Mouse (Mus musculus): ENCODE measurements around the gene Klhl40. TPM values are rescaled to one million over a fixed set of nuclear protein-coding genes. Genes with fewer than 3 reads are reported as not detected.

Gene Klhl40
- polyA plus RNA-seq, 1 experiment: not detected

- H3K27ac ChIP-seq (ENCODE audit: insufficient read depth, low read length): no peak overlapping the region
- H3K36me3 ChIP-seq (ENCODE audit: control insufficient read depth, insufficient read depth, low read length, poor library complexity, severe bottlenecking): no peaks in the 10 kb centered on the region
- H3K4me1 ChIP-seq (ENCODE audit: control insufficient read depth, insufficient read depth, low read length): no peaks in the 10 kb centered on the region
- no peak for TF ChIP-seq POLR2A (IDR thresholded peaks at IDR 0.05; ENCODE audit: insufficient read depth, low read length)
- no peak for TF ChIP-seq EP300 (IDR thresholded peaks at IDR 0.05; ENCODE audit: insufficient read depth, low read depth, low read length)
- no peak for TF ChIP-seq CTCF (IDR thresholded peaks at IDR 0.05; ENCODE audit: low read depth, low read length)
- H3K27me3 ChIP-seq (ENCODE audit: control insufficient read depth, insufficient read depth, low read length, poor library complexity, severe bottlenecking): no peaks in the 10 kb centered on the region
- no peak overlapping the region for H3K9ac ChIP-seq (ENCODE audit: low read depth, poor library complexity, severe bottlenecking)
- no peaks in the 10 kb centered on the region for H3K9me3 ChIP-seq (replicated peaks; ENCODE audit: control insufficient read depth, insufficient read depth, low read length, poor library complexity, severe bottlenecking)
- no peak overlapping the region for H3K4me3 ChIP-seq (ENCODE audit: low read depth, low read length)
Observed at GRCm38 (mm10) chr9:121786359-121786758, 9.0 kb downstream of the Klhl40 start.

- TF ChIP-seq POLR2A (IDR thresholded peaks at IDR 0.05; ENCODE audit: insufficient read depth, low read length) (no peak), CTCF (IDR thresholded peaks at IDR 0.05; ENCODE audit: low read depth, low read length) (no peak), EP300 (IDR thresholded peaks at IDR 0.05; ENCODE audit: insufficient read depth, low read depth, low read length) (no peak)
- Histone ChIP-seq H3K27ac (ENCODE audit: insufficient read depth, low read length) (no peak overlapping the region), H3K4me3 (ENCODE audit: low read depth, low read length) (no peak overlapping the region), H3K4me1 (ENCODE audit: control insufficient read depth, insufficient read depth, low read length) (no peaks in the 10 kb centered on the region), H3K36me3 (ENCODE audit: control insufficient read depth, insufficient read depth, low read length, poor library complexity, severe bottlenecking) (no peaks in the 10 kb centered on the region), H3K9ac (ENCODE audit: low read depth, poor library complexity, severe bottlenecking) (no peak overlapping the region), H3K27me3 (ENCODE audit: control insufficient read depth, insufficient read depth, low read length, poor library complexity, severe bottlenecking) (no peaks in the 10 kb centered on the region), H3K9me3 (replicated peaks; ENCODE audit: control insufficient read depth, insufficient read depth, low read length, poor library complexity, severe bottlenecking) (no peaks in the 10 kb centered on the region)
Observed at GRCm38 (mm10) chr9:121791206-121791605, 13.8 kb downstream of the Klhl40 start.

- H3K9ac ChIP-seq (ENCODE audit: low read depth, poor library complexity, severe bottlenecking): no peak within 1 kb of the TSS
- no peaks in the 10 kb centered on the region for H3K4me1 ChIP-seq (ENCODE audit: control insufficient read depth, insufficient read depth, low read length)
- H3K9me3 ChIP-seq (replicated peaks; ENCODE audit: control insufficient read depth, insufficient read depth, low read length, poor library complexity, severe bottlenecking): no peaks in the 10 kb centered on the region
- H3K4me3 ChIP-seq (ENCODE audit: low read depth, low read length): no peak within 1 kb of the TSS
- H3K27ac ChIP-seq (ENCODE audit: insufficient read depth, low read length): no peak within 1 kb of the TSS
- H3K27me3 ChIP-seq (ENCODE audit: control insufficient read depth, insufficient read depth, low read length, poor library complexity, severe bottlenecking): no peaks in the 10 kb centered on the region
- no peaks in the 10 kb centered on the region for H3K36me3 ChIP-seq (ENCODE audit: control insufficient read depth, insufficient read depth, low read length, poor library complexity, severe bottlenecking)
- TF ChIP-seq EP300 (IDR thresholded peaks at IDR 0.05; ENCODE audit: insufficient read depth, low read depth, low read length) (no peak), POLR2A (IDR thresholded peaks at IDR 0.05; ENCODE audit: insufficient read depth, low read length) (no peak), CTCF (IDR thresholded peaks at IDR 0.05; ENCODE audit: low read depth, low read length) (no peak)
Observed at GRCm38 (mm10) chr9:121791757-121792521, 14.5 kb downstream of the Klhl40 start, which contains the start of gene Hhatl. TSS of gene Hhatl (minus strand) at chr9:121792507.

GRCm38 (mm10) chr9:121794972-121795539 is 17.6 kb downstream of the Klhl40 start:
- Histone ChIP-seq H3K27me3 (ENCODE audit: control insufficient read depth, insufficient read depth, low read length, poor library complexity, severe bottlenecking) (no peaks in the 10 kb centered on the region), H3K4me1 (ENCODE audit: control insufficient read depth, insufficient read depth, low read length) (no peaks in the 10 kb centered on the region), H3K27ac (ENCODE audit: insufficient read depth, low read length) (no peak overlapping the region), H3K9me3 (replicated peaks; ENCODE audit: control insufficient read depth, insufficient read depth, low read length, poor library complexity, severe bottlenecking) (no peaks in the 10 kb centered on the region), H3K4me3 (ENCODE audit: low read depth, low read length) (no peak overlapping the region), H3K36me3 (ENCODE audit: control insufficient read depth, insufficient read depth, low read length, poor library complexity, severe bottlenecking) (no peaks in the 10 kb centered on the region), H3K9ac (ENCODE audit: low read depth, poor library complexity, severe bottlenecking) (no peak overlapping the region)
- no peak for TF ChIP-seq EP300 (IDR thresholded peaks at IDR 0.05; ENCODE audit: insufficient read depth, low read depth, low read length)
- TF ChIP-seq POLR2A (IDR thresholded peaks at IDR 0.05; ENCODE audit: insufficient read depth, low read length): no peak
- TF ChIP-seq CTCF (IDR thresholded peaks at IDR 0.05; ENCODE audit: low read depth, low read length): no peak

- Histone ChIP-seq H3K36me3 (ENCODE audit: control insufficient read depth, insufficient read depth, low read length, poor library complexity, severe bottlenecking) (no peaks in the 10 kb centered on the region), H3K9ac (ENCODE audit: low read depth, poor library complexity, severe bottlenecking) (no peak overlapping the region), H3K4me1 (ENCODE audit: control insufficient read depth, insufficient read depth, low read length) (no peaks in the 10 kb centered on the region), H3K27me3 (ENCODE audit: control insufficient read depth, insufficient read depth, low read length, poor library complexity, severe bottlenecking) (no peaks in the 10 kb centered on the region), H3K9me3 (replicated peaks; ENCODE audit: control insufficient read depth, insufficient read depth, low read length, poor library complexity, severe bottlenecking) (no peaks in the 10 kb centered on the region), H3K27ac (ENCODE audit: insufficient read depth, low read length) (no peak overlapping the region), H3K4me3 (ENCODE audit: low read depth, low read length) (no peak overlapping the region)
- TF ChIP-seq POLR2A (IDR thresholded peaks at IDR 0.05; ENCODE audit: insufficient read depth, low read length) (no peak), EP300 (IDR thresholded peaks at IDR 0.05; ENCODE audit: insufficient read depth, low read depth, low read length) (no peak), CTCF (IDR thresholded peaks at IDR 0.05; ENCODE audit: low read depth, low read length) (no peak)
Observed at GRCm38 (mm10) chr9:121797722-121798121, 20.3 kb downstream of the Klhl40 start.

GRCm38 (mm10) chr9:121798887-121799520 is 21.6 kb downstream of the Klhl40 start:
- H3K27ac ChIP-seq (ENCODE audit: insufficient read depth, low read length): no peak overlapping the region

More at GRCm38 (mm10) chr9:121798887-121799520, 21.6 kb downstream of the Klhl40 start:
- H3K9ac ChIP-seq (ENCODE audit: low read depth, poor library complexity, severe bottlenecking): no peak overlapping the region
- H3K27me3 ChIP-seq (ENCODE audit: control insufficient read depth, insufficient read depth, low read length, poor library complexity, severe bottlenecking): no peaks in the 10 kb centered on the region
- no peaks in the 10 kb centered on the region for H3K4me1 ChIP-seq (ENCODE audit: control insufficient read depth, insufficient read depth, low read length)
- no peak overlapping the region for H3K4me3 ChIP-seq (ENCODE audit: low read depth, low read length)
- no peaks in the 10 kb centered on the region for H3K9me3 ChIP-seq (replicated peaks; ENCODE audit: control insufficient read depth, insufficient read depth, low read length, poor library complexity, severe bottlenecking)
- TF ChIP-seq EP300 (IDR thresholded peaks at IDR 0.05; ENCODE audit: insufficient read depth, low read depth, low read length): no peak
- no peak for TF ChIP-seq POLR2A (IDR thresholded peaks at IDR 0.05; ENCODE audit: insufficient read depth, low read length)
- TF ChIP-seq CTCF (IDR thresholded peaks at IDR 0.05; ENCODE audit: low read depth, low read length): no peak
- H3K36me3 ChIP-seq (ENCODE audit: control insufficient read depth, insufficient read depth, low read length, poor library complexity, severe bottlenecking): no peaks in the 10 kb centered on the region

Data from ES-Bruce4 (cell line).